Mouse (Mus musculus) midbrain, embryonic 15.5 days (tissue): ENCODE measurements around the gene Skint8. TPM values are rescaled to one million over a fixed set of nuclear protein-coding genes. Genes with fewer than 3 reads are reported as not detected.
A peak's percentile ranks its signal among the peaks of the same experiment; 100 is the strongest.
"Not testable (repeated sequence)": the region's sequence is repeated elsewhere in the genome, so short reads cannot be mapped to it uniquely, and the experiment has no call there.

Experiments used
- ATAC-seq: fragments of 200-750 bp; cut with Nextera tagmentation; replicated peaks from 2 replicates; pipeline ENCODE4 v1.8.0; 2017; ENCODE audit warnings: moderate TSS enrichment
- H3K27ac ChIP-seq: fragments of 300-500 bp; sonication (generic); 2 replicates; pipeline ENCODE4 v1.5.1; 2015; ENCODE audit warnings: mild to moderate bottlenecking, inconsistent platforms
- H3K27me3 ChIP-seq: fragments of 300-500 bp; sonication (generic); replicated peaks from 2 replicates; pipeline ENCODE4 v1.6.1; 2015; ENCODE audit warnings: inconsistent platforms
- H3K36me3 ChIP-seq: fragments of 300-500 bp; sonication (generic); replicated peaks from 2 replicates; pipeline ENCODE4 v1.6.1; 2015; ENCODE audit warnings: inconsistent platforms
- H3K4me1 ChIP-seq: fragments of 300-500 bp; sonication (generic); 2 replicates; pipeline ENCODE4 v1.6.1; 2015; ENCODE audit warnings: inconsistent platforms
- H3K4me2 ChIP-seq: fragments of 300-500 bp; sonication (generic); 2 replicates; pipeline ENCODE4 v1.6.1; 2015; ENCODE audit warnings: inconsistent platforms, mild to moderate bottlenecking, moderate library complexity
- H3K4me3 ChIP-seq: fragments of 300-500 bp; sonication (generic); 2 replicates; pipeline ENCODE4 v1.5.1; 2015; ENCODE audit warnings: mild to moderate bottlenecking, inconsistent platforms
- H3K9ac ChIP-seq: fragments of 300-500 bp; sonication (generic); 2 replicates; pipeline ENCODE4 v1.6.1; 2015; ENCODE audit warnings: mild to moderate bottlenecking, inconsistent platforms
- H3K9me3 ChIP-seq: fragments of 300-500 bp; sonication (generic); 2 replicates; pipeline ENCODE4 v1.6.1; 2016; ENCODE audit warnings: inconsistent platforms
- WGBS: fragments of 180-500 bp; shearing (Covaris S2); methylation state at CpG from one replicate; pipeline ENCODE4 v1.1.7; 2015; ENCODE audit warnings: mixed read lengths; 5-methylcytosine and 5-hydroxymethylcytosine counted together
- polyA plus RNA-seq: library from polyadenylated mRNA; unstranded; fragments of >200 nt; fragmentation: Nextera tagmentation; extraction: Ambion mirVana; gene quantifications from 2 replicates; pipeline ENCODE4 v1.2.1, GENCODE M21; 2015

Skint8 gene
- not detected in 2 replicates for polyA plus RNA-seq

DNA sequence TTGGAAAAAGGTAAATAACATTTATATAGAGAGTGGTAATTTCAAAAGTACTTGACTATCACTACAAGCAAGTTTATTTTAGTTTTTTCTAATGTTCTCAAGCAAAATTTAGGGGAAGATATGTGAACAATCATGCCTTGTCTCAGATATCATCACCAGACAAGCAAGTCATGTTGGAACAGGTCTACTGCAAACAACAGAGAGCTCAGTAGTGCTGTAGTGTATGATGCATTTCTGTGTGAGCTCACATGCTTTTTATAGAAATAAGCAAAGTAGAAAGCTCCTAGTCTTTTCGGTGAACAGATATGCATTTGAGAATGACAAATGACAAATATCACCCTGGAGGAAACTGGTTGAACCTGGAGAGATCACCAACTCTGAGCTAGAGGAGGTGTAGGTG, at the start of gene Skint8:
Gene Skint8 (plus strand): TSS at position 301 of the 400 bp plus-strand sequence.
- no peaks in the 10 kb centered on the region for H3K27me3 ChIP-seq
- no peak within 1 kb of the TSS for H3K4me2 ChIP-seq
- no peak within 1 kb of the TSS for H3K9ac ChIP-seq
- H3K27ac ChIP-seq = no peak within 1 kb of the TSS
- H3K36me3 ChIP-seq = no peaks in the 10 kb centered on the region
- WGBS = 93% methylated on average over 1 of the region's 1 CpGs
- no peak within 1 kb of the TSS for H3K4me3 ChIP-seq
- H3K4me1 ChIP-seq = no peaks in the 10 kb centered on the region
- no peak for ATAC-seq
- no peaks in the 10 kb centered on the region; the same call in none of the 2 replicates for H3K9me3 ChIP-seq

- ATAC-seq = no peak
- no peaks in the 10 kb centered on the region for H3K36me3 ChIP-seq
- 41% methylated on average over 4 of the region's 4 CpGs for WGBS
These were observed 38.9 kb upstream of the Skint8 start for GRCm38 (mm10) chr4:111880112-111880875.

DNA sequence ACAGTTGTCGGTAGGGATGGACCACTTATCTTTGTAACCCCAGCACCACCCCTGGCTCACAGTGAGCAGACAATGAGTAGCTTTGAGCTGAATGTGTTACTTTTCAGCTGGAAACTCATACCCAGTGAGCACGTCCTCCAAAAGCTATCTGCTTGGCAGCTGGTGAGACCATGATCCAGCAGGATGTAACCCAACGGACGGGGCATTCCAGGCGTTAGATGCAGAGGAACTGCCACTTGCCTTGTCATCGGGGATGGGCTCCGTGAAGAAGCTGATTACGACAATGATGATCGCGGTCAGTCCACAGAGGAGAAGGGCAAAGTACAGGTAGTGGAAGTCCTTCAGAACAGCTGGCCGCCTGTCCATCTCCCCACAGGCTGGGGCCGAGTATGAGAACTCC, 35.6 kb upstream of the Skint8 start:
- H3K9me3 ChIP-seq = no peaks in the 10 kb centered on the region
- H3K4me1 ChIP-seq = no peaks in the 10 kb centered on the region
- H3K9ac ChIP-seq = no peak overlapping the region
- no peak overlapping the region for H3K4me2 ChIP-seq
- H3K27ac ChIP-seq = no peak overlapping the region
- WGBS = 90% methylated on average over 12 of the region's 12 CpGs
- ATAC-seq = no peak
- no peak overlapping the region for H3K4me3 ChIP-seq
- H3K27me3 ChIP-seq = no peaks in the 10 kb centered on the region
- H3K36me3 ChIP-seq = no peaks in the 10 kb centered on the region

More at GRCm38 (mm10) chr4:111880112-111880875, 38.9 kb upstream of the Skint8 start:
- H3K27ac ChIP-seq = no peak overlapping the region
- H3K9ac ChIP-seq = no peak overlapping the region
- no peaks in the 10 kb centered on the region for H3K27me3 ChIP-seq
- H3K4me3 ChIP-seq = no peak overlapping the region
- no peak overlapping the region for H3K4me2 ChIP-seq
- H3K9me3 ChIP-seq = no peaks in the 10 kb centered on the region
- no peaks in the 10 kb centered on the region for H3K4me1 ChIP-seq

DNA sequence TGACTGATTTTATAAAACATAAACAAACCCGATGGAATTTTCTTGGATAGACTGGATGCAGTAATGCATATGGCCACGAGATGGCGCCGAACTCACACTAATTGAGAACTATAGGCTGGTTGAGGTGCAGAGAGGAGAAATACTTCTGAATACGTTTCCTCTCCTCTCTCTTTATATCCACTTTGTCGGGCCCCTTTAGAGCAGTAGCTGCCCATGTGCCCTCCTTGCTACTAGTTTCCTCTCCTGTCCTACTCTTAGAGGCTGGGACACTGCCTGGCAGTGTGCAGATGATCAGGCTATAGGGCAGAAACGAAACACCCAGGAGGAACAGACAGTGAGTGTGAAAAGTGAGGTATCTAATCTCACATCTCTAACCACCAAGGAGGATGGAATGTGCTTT, 33.2 kb upstream of the Skint8 start:
- no peaks in the 10 kb centered on the region for H3K9me3 ChIP-seq
- H3K9ac ChIP-seq = no peak overlapping the region
- ATAC-seq = peak; percentile 91
- no peaks in the 10 kb centered on the region for H3K4me1 ChIP-seq
- no peaks in the 10 kb centered on the region for H3K27me3 ChIP-seq
- H3K4me3 ChIP-seq = no peak overlapping the region
- WGBS = 14% methylated on average over 7 of the region's 7 CpGs
- no peaks in the 10 kb centered on the region for H3K36me3 ChIP-seq
- H3K4me2 ChIP-seq = peak overlapping the region; percentile 24; the same call in 1 of the 2 replicates
- H3K27ac ChIP-seq = no peak overlapping the region

GRCm38 (mm10) chr4:111886607-111887006, 32.6 kb upstream of the Skint8 start:
- H3K4me3 ChIP-seq = no peak overlapping the region
- no peak overlapping the region for H3K4me2 ChIP-seq
- no peaks in the 10 kb centered on the region for H3K9me3 ChIP-seq
- H3K36me3 ChIP-seq = no peaks in the 10 kb centered on the region
- no peaks in the 10 kb centered on the region for H3K4me1 ChIP-seq
- H3K27me3 ChIP-seq = no peaks in the 10 kb centered on the region
- no peak overlapping the region for H3K27ac ChIP-seq
- H3K9ac ChIP-seq = no peak overlapping the region
- ATAC-seq = peak; percentile 94
- 22% methylated on average over 4 of the region's 4 CpGs for WGBS

DNA sequence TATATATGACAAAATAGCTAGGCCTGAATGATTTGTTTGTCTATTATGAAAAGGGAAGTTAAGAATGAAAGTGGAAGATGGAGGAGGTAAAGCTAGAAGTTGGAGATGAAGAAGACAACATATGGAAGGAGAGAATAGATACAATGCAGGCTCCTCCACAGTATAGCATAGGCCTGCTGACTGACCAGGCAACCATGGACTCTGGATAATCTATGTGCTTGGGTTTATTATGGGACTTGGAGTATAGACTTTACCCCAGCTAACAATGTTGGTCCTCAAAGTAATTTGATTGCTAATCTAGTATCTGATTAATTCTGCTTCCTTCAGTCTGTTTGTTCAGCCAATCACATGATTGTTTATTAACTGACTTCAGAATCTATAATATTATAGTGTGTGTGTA, 27.1 kb upstream of the Skint8 start:
- ATAC-seq = no peak
- H3K4me3 ChIP-seq = no peak overlapping the region
- H3K4me1 ChIP-seq = no peaks in the 10 kb centered on the region
- H3K27ac ChIP-seq = no peak overlapping the region
- H3K36me3 ChIP-seq = no peaks in the 10 kb centered on the region
- H3K4me2 ChIP-seq = no peak overlapping the region
- H3K9ac ChIP-seq = no peak overlapping the region
- no peaks in the 10 kb centered on the region for H3K27me3 ChIP-seq
- H3K9me3 ChIP-seq = no peaks in the 10 kb centered on the region

- H3K27ac ChIP-seq = no peak overlapping the region
- no peaks in the 10 kb centered on the region for H3K36me3 ChIP-seq
- H3K9ac ChIP-seq = no peak overlapping the region
- no peaks in the 10 kb centered on the region for H3K4me1 ChIP-seq
- ATAC-seq = no peak
- H3K4me3 ChIP-seq = no peak overlapping the region
- H3K27me3 ChIP-seq = no peaks in the 10 kb centered on the region
- H3K9me3 ChIP-seq = no peaks in the 10 kb centered on the region
- no peak overlapping the region for H3K4me2 ChIP-seq
- WGBS = 62% methylated on average over 1 of the region's 1 CpGs
These were observed 21.4 kb upstream of the Skint8 start for GRCm38 (mm10) chr4:111897755-111898154.

DNA sequence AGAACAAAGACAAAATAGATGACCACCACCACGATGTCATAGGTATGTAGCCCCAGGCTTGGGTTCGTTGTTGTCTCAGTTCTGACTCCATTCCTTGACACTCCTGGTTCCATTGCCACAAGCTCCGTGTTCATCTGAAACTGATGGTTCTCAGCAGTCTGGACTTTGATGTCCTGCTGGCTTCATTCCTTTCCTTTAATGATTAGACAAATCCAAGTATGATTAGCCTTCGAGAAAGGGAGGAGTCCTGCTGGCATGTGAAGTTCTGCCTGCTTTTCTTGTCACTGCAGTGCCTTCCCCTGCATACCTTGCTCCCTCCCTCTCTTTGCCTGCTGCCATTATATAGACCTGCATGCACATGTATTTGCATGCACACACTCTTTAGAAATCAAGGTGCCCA, 20.6 kb upstream of the Skint8 start:
- Histone ChIP-seq H3K4me2 (no peak overlapping the region), H3K9ac (no peak overlapping the region), H3K4me3 (no peak overlapping the region), H3K27ac (no peak overlapping the region), H3K36me3 (no peaks in the 10 kb centered on the region), H3K9me3 (no peaks in the 10 kb centered on the region), H3K27me3 (no peaks in the 10 kb centered on the region), H3K4me1 (no peaks in the 10 kb centered on the region)
- 70% methylated on average over 4 of the region's 4 CpGs for WGBS
- no peak for ATAC-seq

- H3K27me3 ChIP-seq, H3K4me3 ChIP-seq, H3K4me2 ChIP-seq, H3K9me3 ChIP-seq, ATAC-seq, H3K36me3 ChIP-seq, H3K4me1 ChIP-seq, H3K9ac ChIP-seq, H3K27ac ChIP-seq: not testable (repeated sequence)
- 77% methylated on average over 1 of the region's 1 CpGs for WGBS
These were observed 18.7 kb upstream of the Skint8 start for GRCm38 (mm10) chr4:111900491-111900890.

- ATAC-seq = no peak
- Histone ChIP-seq H3K27ac (no peak overlapping the region), H3K4me3 (no peak overlapping the region), H3K9ac (no peak overlapping the region), H3K9me3 (no peaks in the 10 kb centered on the region), H3K4me1 (no peaks in the 10 kb centered on the region), H3K36me3 (no peaks in the 10 kb centered on the region), H3K4me2 (no peak overlapping the region), H3K27me3 (no peaks in the 10 kb centered on the region)
- WGBS = 60% methylated on average over 1 of the region's 1 CpGs
These were observed 17.7 kb upstream of the Skint8 start for GRCm38 (mm10) chr4:111901473-111901872.

DNA sequence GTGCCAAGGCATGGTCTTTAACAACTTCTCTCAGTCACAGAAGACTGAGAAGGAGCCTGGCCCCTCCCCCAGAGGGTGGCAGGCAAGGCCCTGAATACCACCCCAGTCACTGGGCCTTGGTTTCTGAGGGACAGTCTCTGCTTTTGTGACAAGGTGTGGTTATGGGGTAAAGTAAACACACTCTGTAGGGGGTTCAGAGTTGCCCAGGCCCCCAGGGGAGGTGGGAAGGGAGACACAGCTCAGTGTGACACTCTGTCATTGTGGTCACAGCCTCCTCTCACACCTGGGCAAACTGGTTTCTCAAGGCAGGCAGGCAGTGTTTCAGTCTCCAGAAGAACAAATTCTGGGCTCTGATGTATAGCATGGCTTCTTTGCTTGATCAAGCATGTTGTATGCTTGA, 16.4 kb upstream of the Skint8 start, which contains the start of gene Slc5a9:
Gene Slc5a9 (minus strand): TSS at position 144 of the 400 bp plus-strand sequence.
- Histone ChIP-seq H3K4me2 (no peak within 1 kb of the TSS), H3K27me3 (no peaks in the 10 kb centered on the region), H3K9ac (no peak within 1 kb of the TSS), H3K9me3 (no peaks in the 10 kb centered on the region), H3K27ac (no peak within 1 kb of the TSS), H3K36me3 (no peaks in the 10 kb centered on the region), H3K4me1 (no peaks in the 10 kb centered on the region), H3K4me3 (no peak within 1 kb of the TSS)
- ATAC-seq = no peak

DNA sequence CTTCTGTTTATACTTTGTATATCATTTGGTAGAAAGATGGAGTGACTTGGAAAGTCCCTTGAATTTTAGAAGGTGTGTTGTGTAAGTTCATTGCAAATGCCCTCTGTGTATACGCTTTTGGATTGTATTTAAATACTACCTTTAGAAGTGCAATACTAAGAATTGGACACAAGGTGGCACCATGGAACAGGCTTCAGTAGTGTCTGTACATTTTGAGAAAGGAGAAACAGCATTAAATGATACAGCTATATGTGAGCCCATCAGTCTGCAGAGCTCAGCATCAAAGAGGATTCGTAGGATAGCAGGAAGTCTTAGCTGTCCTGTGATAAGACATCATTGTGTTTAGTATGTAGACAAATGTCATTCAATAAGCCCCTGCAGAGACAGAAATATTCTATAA, 11.3 kb upstream of the Skint8 start:
- Histone ChIP-seq H3K9me3 (no peaks in the 10 kb centered on the region), H3K27ac (no peak overlapping the region), H3K4me3 (no peak overlapping the region), H3K36me3 (no peaks in the 10 kb centered on the region), H3K4me2 (no peak overlapping the region), H3K4me1 (no peaks in the 10 kb centered on the region), H3K27me3 (no peaks in the 10 kb centered on the region), H3K9ac (no peak overlapping the region)
- WGBS = 39% methylated on average over 2 of the region's 2 CpGs
- ATAC-seq = peak; percentile 83

DNA sequence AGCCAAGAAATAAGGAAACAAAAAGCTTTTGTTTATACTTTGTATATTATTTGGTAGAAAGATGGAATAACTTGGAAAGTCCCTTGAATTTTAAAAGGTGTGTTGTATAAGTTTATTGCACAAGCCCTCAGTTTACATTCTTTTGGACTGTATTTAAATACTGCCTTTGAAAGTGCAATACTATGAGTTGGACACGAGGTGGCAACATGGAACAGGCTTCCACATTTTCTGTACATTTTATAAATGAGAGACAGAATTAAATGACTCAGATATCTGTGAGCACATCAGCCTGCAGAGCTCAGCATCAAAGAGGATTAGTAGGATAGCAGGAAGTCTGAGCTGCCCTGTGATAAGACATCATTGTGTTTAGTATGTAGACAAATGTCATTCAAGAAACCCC, 42.1 kb downstream of the Skint8 start:
- Histone ChIP-seq H3K4me3 (no peak overlapping the region), H3K9ac (no peak overlapping the region), H3K9me3 (no peaks in the 10 kb centered on the region), H3K27me3 (no peaks in the 10 kb centered on the region), H3K27ac (no peak overlapping the region), H3K36me3 (no peaks in the 10 kb centered on the region), H3K4me2 (no peak overlapping the region), H3K4me1 (no peaks in the 10 kb centered on the region)
- WGBS = 35% methylated on average over 1 of the region's 1 CpGs
- no peak for ATAC-seq
